Mouse (Mus musculus): ENCODE results near the gene Pitpnm2.

DNA sequence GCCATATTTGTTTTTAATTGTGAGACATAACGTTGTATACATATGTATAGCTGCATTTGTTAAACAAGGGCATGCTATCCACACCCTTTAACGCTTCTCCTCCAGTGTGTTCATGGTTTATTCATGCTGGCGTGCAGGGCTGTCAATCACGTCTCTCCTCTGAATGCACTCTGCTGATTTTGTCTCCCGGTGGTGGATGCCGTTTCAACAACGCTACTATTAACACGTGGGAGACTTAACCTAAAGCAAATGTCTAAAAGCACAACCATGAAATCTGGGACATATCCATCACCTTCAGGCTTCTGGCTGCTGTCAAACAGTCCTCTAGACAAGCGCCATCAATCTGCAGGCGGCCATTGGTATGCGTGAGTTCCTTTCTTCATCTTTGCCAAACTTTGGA is 20.1 kb upstream of the Pitpnm2 start:
- TF ChIP-seq CTCF (IDR thresholded peaks at IDR 0.05; ENCODE audit: low read depth, low read length): no peak
- no peak for TF ChIP-seq TAL1 (conservative IDR thresholded peaks at IDR 0.05; ENCODE audit: low read depth, low read length)
- no peak for TF ChIP-seq POLR2AphosphoS5 (IDR thresholded peaks at IDR 0.05; ENCODE audit: insufficient replicate concordance, low read depth, low read length)
- TF ChIP-seq GATA2 (IDR thresholded peaks at IDR 0.05; ENCODE audit: borderline replicate concordance, low read depth, low read length): no peak
- TF ChIP-seq GATA1 (IDR thresholded peaks at IDR 0.05; ENCODE audit: borderline replicate concordance, low read length): no peak

All from G1E (cell line).